Comparison of ENCODE assay signal across 18 mouse cellular contexts in genomic region chr6:90578174-90578573, GRCm38 (mm10). TPM values are rescaled to one million over a fixed set of nuclear protein-coding genes. Genes with fewer than 3 reads are reported as not detected.
DNase-seq lines count a peak whose midpoint lies in the region; ATAC-seq and TF ChIP-seq lines count a peak whose summit lies in the region.
"Had no signal": no experiment of that assay in that cellular context is flagged by ENCODE, and none has a peak within 500 bp of the region (broad histone marks: within the 10 kb centered on the region; RNA-seq: fewer than 3 reads in every experiment).

No protein-coding gene starts in this region.

- H3K4me3 ChIP-seq in lung, embryonic 15.5 days: no peak overlapping the region
- no peak overlapping the region for H3K4me3 ChIP-seq in forebrain, embryonic 16.5 days (replicated peaks; ENCODE audit: low read length)
- no peak overlapping the region for H3K4me3 ChIP-seq in liver, embryonic 14.5 days (ENCODE audit: insufficient read depth in 1 of 2, low read depth in 2 of 2, low read length in 2 of 2)
- no peak overlapping the region for H3K4me3 ChIP-seq in hindbrain, embryonic 13.5 days
- H3K4me3 ChIP-seq in lung, postnatal 0 days (ENCODE audit: low read depth, low read length): no peak overlapping the region
- H3K4me3 ChIP-seq: embryonic facial prominence, embryonic 15.5 days; gastrocnemius, adult 2 months; heart, embryonic 12.5 days; intestine, embryonic 15.5 days; kidney, embryonic 15.5 days; megakaryocyte, embryonic 14.5 days had no signal

- TF ChIP-seq CTCF in liver, embryonic 14.5 days (IDR thresholded peaks at IDR 0.05; ENCODE audit: low read depth): no peak
- no peak for TF ChIP-seq CTCF in lung, postnatal 0 days (IDR thresholded peaks at IDR 0.05)

- WGBS in lung, embryonic 15.5 days: 48% methylated on average over 3 of the region's 3 CpGs
- 48% methylated on average over 3 of the region's 3 CpGs for WGBS in forebrain, embryonic 16.5 days
- 50% methylated on average over 3 of the region's 3 CpGs for WGBS in liver, embryonic 14.5 days (ENCODE audit: insufficient replicate concordance)
- WGBS in hindbrain, embryonic 13.5 days: 48% methylated on average over 3 of the region's 3 CpGs
- WGBS in lung, postnatal 0 days: 47% methylated on average over 3 of the region's 3 CpGs

- H3K27me3 ChIP-seq in lung, embryonic 15.5 days: no peaks in the 10 kb centered on the region
- H3K27me3 ChIP-seq in forebrain, embryonic 16.5 days (replicated peaks; ENCODE audit: control insufficient read depth, insufficient read depth, low read length): no peaks in the 10 kb centered on the region
- H3K27me3 ChIP-seq in liver, embryonic 14.5 days (ENCODE audit: control insufficient read depth, insufficient read depth, low read length): no peaks in the 10 kb centered on the region
- H3K27me3 ChIP-seq in hindbrain, embryonic 13.5 days: no peaks in the 10 kb centered on the region
- H3K27me3 ChIP-seq in lung, postnatal 0 days (replicated peaks; ENCODE audit: insufficient read depth, low read length): no peaks in the 10 kb centered on the region
- H3K27me3 ChIP-seq: embryonic facial prominence, embryonic 15.5 days; heart, embryonic 12.5 days; intestine, embryonic 15.5 days; kidney, embryonic 15.5 days had no signal

- H3K4me2 ChIP-seq in lung, embryonic 15.5 days: no peak overlapping the region
- H3K4me2 ChIP-seq in forebrain, embryonic 16.5 days (ENCODE audit: low read length): no peak overlapping the region
- no peak overlapping the region for H3K4me2 ChIP-seq in liver, embryonic 14.5 days (ENCODE audit: low read depth)
- no peak overlapping the region for H3K4me2 ChIP-seq in hindbrain, embryonic 13.5 days
- no peak overlapping the region for H3K4me2 ChIP-seq in lung, postnatal 0 days (replicated peaks; ENCODE audit: low read depth, low read length)
- H3K4me2 ChIP-seq: embryonic facial prominence, embryonic 15.5 days; heart, embryonic 12.5 days; hindbrain, embryonic 14.5 days; intestine, embryonic 15.5 days; kidney, embryonic 15.5 days had no signal

- DNase-seq in lung, postnatal 10 days: no peak
- peak; percentile 10 to 30 (median 26) for DNase-seq in liver, embryonic 14.5 days (ENCODE audit: low read depth in 3 of 3, low spot score in 3 of 3)
- DNase-seq in layer of hippocampus, postnatal 25 days (ENCODE audit: extremely low spot score in 1 of 2, low spot score in 1 of 2): no peak
- DNase-seq in lung, postnatal 0 days (ENCODE audit: low spot score): no peak
- DNase-seq: adrenal gland, postnatal 14 days; cerebellum, adult 11 months; cerebellum, postnatal 25 days; gastrocnemius, adult 2 months; layer of hippocampus, postnatal 36 days had no signal

- 0 out of 2 replicates have a peak, but pooled peaks have one; percentile 13 for ATAC-seq in lung, embryonic 15.5 days (ENCODE audit: borderline replicate concordance, extremely low read depth, low FRiP score, low TSS enrichment)
- ATAC-seq in forebrain, embryonic 16.5 days: peak; percentile 61
- ATAC-seq in liver, embryonic 14.5 days (ENCODE audit: insufficient read depth): peak; percentile 73
- ATAC-seq in hindbrain, embryonic 13.5 days (ENCODE audit: low FRiP score): no peak
- no peak for ATAC-seq in lung, postnatal 0 days
- ATAC-seq: intestine, embryonic 15.5 days had no signal

- no peak for TF ChIP-seq EP300 in liver, embryonic 14.5 days (IDR thresholded peaks at IDR 0.05; ENCODE audit: low read depth)
- TF ChIP-seq EP300 in lung, postnatal 0 days (IDR thresholded peaks at IDR 0.05): no peak

- H3K9me3 ChIP-seq in lung, embryonic 15.5 days: no peaks in the 10 kb centered on the region
- no peaks in the 10 kb centered on the region for H3K9me3 ChIP-seq in forebrain, embryonic 16.5 days (ENCODE audit: control insufficient read depth, low read length)
- H3K9me3 ChIP-seq in liver, embryonic 14.5 days (ENCODE audit: control insufficient read depth, low read length): no peaks in the 10 kb centered on the region
- no peaks in the 10 kb centered on the region for H3K9me3 ChIP-seq in hindbrain, embryonic 13.5 days
- no peaks in the 10 kb centered on the region for H3K9me3 ChIP-seq in lung, postnatal 0 days (ENCODE audit: low read length)
- H3K9me3 ChIP-seq: embryonic facial prominence, embryonic 15.5 days; heart, embryonic 12.5 days; intestine, embryonic 15.5 days; kidney, embryonic 15.5 days; megakaryocyte, embryonic 14.5 days had no signal

- H3K36me3 ChIP-seq in lung, embryonic 15.5 days: no peaks in the 10 kb centered on the region
- H3K36me3 ChIP-seq in forebrain, embryonic 16.5 days (ENCODE audit: control insufficient read depth, insufficient read depth): no peaks in the 10 kb centered on the region
- no peaks in the 10 kb centered on the region for H3K36me3 ChIP-seq in liver, embryonic 14.5 days (replicated peaks; ENCODE audit: control insufficient read depth, insufficient read depth, low read depth)
- H3K36me3 ChIP-seq in hindbrain, embryonic 13.5 days: no peaks in the 10 kb centered on the region
- no peaks in the 10 kb centered on the region for H3K36me3 ChIP-seq in lung, postnatal 0 days (ENCODE audit: insufficient read depth, low read length)
- H3K36me3 ChIP-seq: embryonic facial prominence, embryonic 15.5 days; heart, embryonic 12.5 days; intestine, embryonic 15.5 days; kidney, embryonic 15.5 days had no signal

- no peak overlapping the region for H3K9ac ChIP-seq in lung, embryonic 15.5 days
- no peak overlapping the region for H3K9ac ChIP-seq in forebrain, embryonic 16.5 days (replicated peaks; ENCODE audit: low read depth, low read length)
- H3K9ac ChIP-seq in liver, embryonic 14.5 days (replicated peaks): no peak overlapping the region
- no peak overlapping the region for H3K9ac ChIP-seq in hindbrain, embryonic 13.5 days
- no peak overlapping the region for H3K9ac ChIP-seq in lung, postnatal 0 days (replicated peaks; ENCODE audit: low read depth)
- H3K9ac ChIP-seq: embryonic facial prominence, embryonic 15.5 days; heart, embryonic 12.5 days; hindbrain, embryonic 14.5 days; intestine, embryonic 15.5 days; kidney, embryonic 15.5 days had no signal

- H3K27ac ChIP-seq in lung, embryonic 15.5 days: no peak overlapping the region
- H3K27ac ChIP-seq in forebrain, embryonic 16.5 days (ENCODE audit: low read length): no peak overlapping the region
- no peak overlapping the region for H3K27ac ChIP-seq in liver, embryonic 14.5 days
- H3K27ac ChIP-seq in hindbrain, embryonic 13.5 days: no peak overlapping the region
- H3K27ac ChIP-seq in lung, postnatal 0 days (ENCODE audit: low read length): no peak overlapping the region
- H3K27ac ChIP-seq: embryonic facial prominence, embryonic 15.5 days; gastrocnemius, adult 2 months; hindbrain, embryonic 14.5 days; intestine, embryonic 15.5 days; kidney, embryonic 15.5 days had no signal

- H3K4me1 ChIP-seq in lung, embryonic 15.5 days: no peaks in the 10 kb centered on the region
- H3K4me1 ChIP-seq in forebrain, embryonic 16.5 days (replicated peaks; ENCODE audit: control insufficient read depth, insufficient read depth, low read length): 0 out of 2 replicates have a peak, but pooled peaks cover 4% of the 10 kb centered on the region
- H3K4me1 ChIP-seq in liver, embryonic 14.5 days (replicated peaks; ENCODE audit: control insufficient read depth in 2 of 2, insufficient read depth in 2 of 2, low read length in 1 of 2): no peaks in the 10 kb centered on the region
- H3K4me1 ChIP-seq in hindbrain, embryonic 13.5 days (replicated peaks): peaks cover 4% of the 10 kb centered on the region; the same call in 1 of the 2 replicates
- no peaks in the 10 kb centered on the region for H3K4me1 ChIP-seq in lung, postnatal 0 days (ENCODE audit: insufficient read depth, low read depth, low read length)
- H3K4me1 ChIP-seq: embryonic facial prominence, embryonic 15.5 days; intestine, embryonic 15.5 days; kidney, embryonic 15.5 days had no signal

RNA-seq across cellular contexts. Expression of gene Slc41a3, which starts 26.4 kb away (rescaled TPM):
- 5.2 and 6.3 TPM in 2 replicates for polyA plus RNA-seq in lung, embryonic 15.5 days (2015; fragmentation: Nextera tagmentation; extraction: Ambion mirVana)
- polyA plus RNA-seq in forebrain, embryonic 16.5 days (2015; fragmentation: Nextera tagmentation; extraction: Ambion mirVana): 2.4 and 3.3 TPM in 2 replicates
- polyA plus RNA-seq in liver, embryonic 14.5 days (2012; rRNA removed): 23.5 and 25.3 TPM in 2 replicates
- 27.6 and 30.6 TPM in 2 replicates for polyA plus RNA-seq in liver, embryonic 14.5 days (2014; fragmentation: Nextera tagmentation; extraction: Ambion mirVana)
- total RNA-seq in layer of hippocampus, postnatal 25 days (2021): 1 to 10 TPM; 3.7 to 4.6 TPM
- 5.1 and 5.5 TPM in 2 replicates for polyA plus RNA-seq in hindbrain, embryonic 13.5 days (2015; fragmentation: Nextera tagmentation; extraction: Ambion mirVana)
- 9.7 and 10.8 TPM in 2 replicates for polyA plus RNA-seq in lung, postnatal 0 days (2015; fragmentation: Nextera tagmentation; extraction: Ambion mirVana)

Comparison
In these comparisons a context has a peak if more than half of its experiments do, and no peak if none do; other contexts are left out.
1. ATAC-seq: peak in lung, embryonic 15.5 days (single experiment), forebrain, embryonic 16.5 days (single experiment) and liver, embryonic 14.5 days (single experiment); none in hindbrain, embryonic 13.5 days (single experiment) and lung, postnatal 0 days (single experiment).
2. DNase-seq: peak in liver, embryonic 14.5 days (3 of 3); none in lung, postnatal 10 days (single experiment), layer of hippocampus, postnatal 25 days (0 of 2) and lung, postnatal 0 days (single experiment).